Mouse (Mus musculus) embryo, embryonic 10 days (tissue): ENCODE measurements around the gene Cd180.
"Not testable (repeated sequence)": the region's sequence is repeated elsewhere in the genome, so short reads cannot be mapped to it uniquely, and the experiment has no call there.

Experiments
- DNase-seq: peaks from one replicate; pipeline ENCODE4 v3.0.0-alpha.2; 2015; ENCODE audit warnings: low spot score

Gene Cd180

DNA sequence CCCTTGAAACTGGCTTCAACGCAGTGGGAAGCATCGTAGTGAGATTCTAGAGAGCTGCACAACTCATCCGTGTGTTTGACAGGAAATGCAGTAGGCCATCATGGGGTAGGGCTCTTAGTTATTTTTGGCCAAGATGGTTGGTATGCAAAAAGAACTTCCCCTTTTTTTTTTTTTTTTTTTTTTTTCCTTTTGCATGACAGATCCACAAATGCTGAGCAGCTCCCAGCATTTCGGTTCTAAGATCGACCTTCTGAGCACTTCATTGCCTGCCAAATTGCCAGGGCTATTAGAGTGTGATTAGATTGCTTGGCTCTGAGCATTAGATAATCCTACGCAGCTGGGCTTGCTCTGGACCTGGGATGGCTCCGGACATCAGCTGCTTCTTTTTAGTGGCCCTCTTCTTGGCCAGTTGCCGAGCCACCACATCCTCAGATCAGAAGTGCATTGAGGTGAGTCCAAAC is at the start of gene Cd180:
Cd180 (plus strand) TSS at position 218 of the 461 bp plus-strand sequence.
- DNase-seq, result no peak

DNA sequence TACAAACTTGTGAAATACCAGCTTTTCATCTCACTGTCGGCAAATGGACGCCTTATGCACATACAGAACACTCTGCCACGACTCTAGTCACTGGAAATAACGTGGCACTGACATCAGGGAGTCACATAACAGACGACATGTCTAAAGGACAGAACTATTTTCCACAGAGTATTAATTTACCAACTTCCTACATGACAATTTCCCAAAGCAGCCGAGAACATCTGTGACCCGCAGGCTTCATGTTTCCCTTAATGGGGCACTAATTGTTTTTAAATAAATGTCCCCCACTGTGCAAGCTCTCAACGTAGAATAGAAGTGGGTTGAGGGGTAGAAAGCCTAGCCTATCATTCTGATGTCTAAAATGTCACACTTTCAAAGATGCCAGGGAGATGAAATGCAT is 49.0 kb upstream of the Cd180 start:
- peak; percentile 35 for DNase-seq

DNA sequence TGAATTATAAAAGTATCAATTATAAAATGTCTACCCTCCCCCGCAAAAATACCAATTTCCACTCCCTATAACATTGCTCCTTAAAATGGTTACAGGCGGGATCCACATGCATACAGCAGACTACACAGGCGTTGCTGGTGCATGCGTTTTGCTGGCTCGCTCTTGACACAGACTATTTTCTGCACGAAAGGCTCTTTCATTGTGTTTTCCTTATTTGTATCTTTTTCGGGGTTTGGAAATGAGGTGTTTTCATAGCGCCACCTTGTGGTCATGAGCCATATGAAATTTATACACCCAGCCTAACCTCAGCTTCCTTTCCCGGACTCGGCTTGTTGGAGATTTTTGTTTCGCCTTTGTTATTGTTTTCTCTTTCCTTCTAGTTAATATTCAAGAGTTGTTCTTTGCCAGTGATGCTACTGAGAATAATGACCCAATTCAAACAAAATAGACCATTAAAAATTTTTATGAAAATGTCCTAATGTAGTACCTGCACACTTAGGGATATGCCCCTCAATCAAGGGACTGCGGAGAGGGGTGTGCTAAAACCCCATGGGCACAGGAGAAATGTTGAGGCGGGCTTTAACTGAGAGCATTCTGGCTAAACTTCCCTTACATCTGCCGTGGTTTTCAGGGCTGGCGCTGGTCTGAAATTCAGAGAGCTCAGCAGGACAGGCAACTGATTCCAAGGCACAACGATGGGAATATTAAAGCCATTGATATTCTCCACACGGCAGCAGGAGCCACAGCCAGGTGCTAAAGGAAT is 48.4 kb upstream of the Cd180 start:
- peak; percentile 87 for DNase-seq

DNA sequence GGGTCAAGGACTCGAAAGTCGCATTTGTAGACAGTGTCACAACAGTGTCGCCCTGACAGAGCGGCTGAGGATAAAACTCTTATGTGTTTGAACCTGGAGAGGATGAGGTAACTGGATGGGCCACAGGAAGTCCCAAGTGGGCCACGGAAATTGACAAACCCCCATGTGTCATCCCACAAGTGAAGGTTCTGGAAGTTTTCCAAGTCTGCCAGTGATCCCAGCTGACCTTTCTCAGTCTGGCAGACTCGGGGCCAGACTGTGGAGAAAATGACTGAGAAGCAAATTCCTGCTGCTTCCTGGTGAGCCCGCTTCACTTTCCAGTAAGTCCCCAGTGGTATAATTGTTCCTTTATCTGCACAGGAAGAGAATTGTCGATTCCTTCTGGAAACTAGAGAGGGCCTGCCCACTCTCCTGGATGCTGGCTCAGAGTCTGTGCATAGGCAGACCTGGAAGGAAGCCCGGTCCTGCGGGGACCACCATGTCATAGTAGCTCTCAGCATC is 47.0 kb upstream of the Cd180 start:
- DNase-seq, result peak; percentile 35

DNA sequence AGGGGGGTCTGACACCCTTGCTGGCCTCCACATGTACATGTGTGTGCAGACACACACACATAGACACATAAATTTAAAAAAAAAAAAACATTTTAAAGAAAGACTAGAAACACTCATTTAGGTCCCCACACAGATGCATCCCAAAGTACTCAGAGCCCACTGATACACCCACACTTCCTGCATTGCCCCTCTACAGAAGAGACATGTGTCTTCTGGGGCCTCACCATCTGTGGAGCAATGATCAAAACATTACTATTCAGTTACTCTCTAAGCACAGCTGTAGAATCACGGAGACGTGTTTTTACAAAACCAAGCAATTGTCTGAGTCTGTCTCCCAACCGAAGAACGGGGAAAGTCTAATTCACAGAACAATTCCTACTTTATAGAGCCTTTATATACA is 45.8 kb upstream of the Cd180 start:
- no peak for DNase-seq

DNA sequence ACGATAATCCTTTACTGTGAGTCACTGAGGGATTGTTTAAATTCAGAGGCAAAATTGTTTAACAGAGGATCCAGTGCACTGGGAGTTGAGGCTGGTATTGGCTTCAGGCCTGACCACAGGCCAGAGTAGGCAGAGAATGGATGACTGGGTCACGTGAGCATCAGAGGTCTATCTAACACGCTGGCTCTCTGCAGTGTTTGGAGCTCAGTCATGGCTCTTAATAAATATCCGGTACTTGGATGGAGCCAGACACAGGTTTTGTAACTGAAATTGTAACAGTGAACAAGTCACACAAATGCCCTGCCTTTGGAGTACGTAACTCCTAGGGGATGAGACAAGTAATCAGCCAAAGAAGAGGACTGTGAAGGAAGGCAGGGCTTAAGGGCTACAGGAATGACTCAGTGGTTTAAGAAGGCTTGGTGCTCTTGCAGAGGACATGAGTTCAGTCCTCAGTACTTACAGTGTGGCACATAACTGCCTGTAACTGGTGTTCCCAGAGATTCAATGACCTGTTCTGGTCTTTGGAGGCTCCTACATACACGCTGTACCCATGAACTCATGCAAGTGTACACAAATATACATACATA is 41.0 kb upstream of the Cd180 start:
- no peak for DNase-seq

DNA sequence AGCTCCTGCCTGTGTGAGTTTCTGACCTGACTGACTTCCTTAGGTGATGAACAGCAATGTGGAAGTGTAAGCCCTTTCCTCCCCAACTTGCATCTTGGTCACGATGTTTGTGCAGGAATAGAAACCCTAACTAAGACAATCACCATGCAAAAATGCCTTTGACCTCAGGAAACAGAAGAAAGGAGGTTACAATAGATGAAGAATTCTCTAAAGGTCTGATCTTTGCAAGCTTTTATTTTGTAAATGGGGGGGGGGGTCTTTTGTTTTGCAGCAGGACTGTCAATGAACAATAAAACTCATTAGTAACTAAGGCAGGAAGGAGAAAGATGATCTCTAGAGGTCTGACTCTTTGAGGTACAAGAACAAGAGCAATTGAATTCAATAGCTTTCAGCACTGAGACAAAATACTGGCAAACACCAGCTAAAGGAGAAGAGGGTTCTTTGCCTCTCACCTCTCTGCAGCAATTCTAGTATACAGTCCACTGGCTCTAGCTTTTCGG is 38.2 kb upstream of the Cd180 start:
- DNase-seq, result no peak

DNA sequence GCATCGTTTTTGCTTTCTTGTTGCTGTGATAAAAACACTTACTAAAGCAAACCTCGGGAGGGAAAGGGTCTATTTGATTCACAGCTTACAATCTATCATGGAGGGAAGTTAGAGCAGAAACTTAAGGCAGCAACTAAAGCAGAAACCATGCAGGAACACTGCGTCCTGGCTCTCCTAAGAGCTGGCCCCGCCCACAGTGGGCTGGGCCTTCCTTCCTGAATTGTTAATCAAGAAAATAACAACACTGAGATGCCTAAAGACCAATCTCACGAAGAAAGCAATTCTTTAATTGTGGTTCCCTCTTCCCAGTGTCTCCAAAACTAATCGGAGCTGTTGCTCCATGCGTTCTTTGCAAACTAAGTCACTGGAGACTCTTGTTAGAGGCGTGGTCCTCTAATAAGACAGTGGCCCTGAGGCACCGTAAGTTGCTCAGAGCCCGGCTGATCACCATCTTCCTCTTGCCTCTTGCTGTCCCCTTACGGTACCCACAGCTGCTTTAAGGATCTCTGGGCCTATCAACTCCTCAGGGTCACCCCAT is 37.1 kb upstream of the Cd180 start:
- no peak for DNase-seq

DNA sequence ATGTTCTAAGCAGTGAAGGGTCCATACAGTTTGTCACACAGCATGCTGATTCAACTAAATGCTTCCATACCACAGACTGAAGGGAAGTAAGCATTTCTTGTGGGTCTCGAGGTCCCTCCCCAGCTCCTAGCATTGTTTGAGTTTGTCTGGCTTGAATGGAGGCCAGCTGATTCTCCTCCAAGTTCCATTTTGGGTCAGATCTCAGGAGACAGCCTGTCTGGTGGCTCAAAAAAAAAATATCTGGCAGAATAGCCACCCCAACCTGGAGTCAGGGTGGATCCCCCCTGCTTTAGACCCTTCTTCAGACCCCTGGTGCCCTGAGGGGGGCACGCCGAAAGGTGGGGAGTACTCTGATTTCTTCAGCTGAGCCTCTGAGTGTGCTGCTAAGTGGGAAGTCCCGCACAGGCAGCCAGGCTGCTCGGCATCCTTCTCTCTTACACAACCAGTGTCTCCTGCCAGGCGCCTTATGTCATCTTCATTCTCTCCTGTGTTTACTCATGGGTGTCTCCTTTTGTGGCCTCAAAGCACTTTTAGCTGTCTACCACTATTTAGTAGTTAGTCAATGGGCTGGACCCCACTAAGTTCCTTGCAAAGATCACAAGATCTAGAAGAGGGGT is 35.0 kb upstream of the Cd180 start:
- no peak for DNase-seq

DNA sequence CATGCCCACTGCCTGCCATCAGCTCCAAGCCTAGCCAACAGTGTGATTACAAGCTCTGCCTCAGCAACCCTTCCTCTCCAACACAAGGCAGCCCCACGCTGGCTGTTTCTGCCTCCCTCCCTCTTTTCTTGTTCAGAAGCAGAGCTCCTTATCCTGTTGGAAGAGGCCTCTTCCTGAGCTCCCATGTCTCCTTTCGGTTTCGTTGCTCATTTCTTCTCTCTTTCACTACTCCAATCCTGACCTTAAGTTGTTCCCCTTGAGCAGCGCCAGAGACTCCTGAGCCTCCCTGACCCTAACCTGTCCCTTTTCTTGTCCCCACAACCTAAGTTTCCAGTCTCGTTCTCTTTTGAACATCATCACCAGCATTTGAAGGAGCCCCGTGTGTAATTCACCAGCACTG is 29.3 kb upstream of the Cd180 start:
- no peak for DNase-seq

DNA sequence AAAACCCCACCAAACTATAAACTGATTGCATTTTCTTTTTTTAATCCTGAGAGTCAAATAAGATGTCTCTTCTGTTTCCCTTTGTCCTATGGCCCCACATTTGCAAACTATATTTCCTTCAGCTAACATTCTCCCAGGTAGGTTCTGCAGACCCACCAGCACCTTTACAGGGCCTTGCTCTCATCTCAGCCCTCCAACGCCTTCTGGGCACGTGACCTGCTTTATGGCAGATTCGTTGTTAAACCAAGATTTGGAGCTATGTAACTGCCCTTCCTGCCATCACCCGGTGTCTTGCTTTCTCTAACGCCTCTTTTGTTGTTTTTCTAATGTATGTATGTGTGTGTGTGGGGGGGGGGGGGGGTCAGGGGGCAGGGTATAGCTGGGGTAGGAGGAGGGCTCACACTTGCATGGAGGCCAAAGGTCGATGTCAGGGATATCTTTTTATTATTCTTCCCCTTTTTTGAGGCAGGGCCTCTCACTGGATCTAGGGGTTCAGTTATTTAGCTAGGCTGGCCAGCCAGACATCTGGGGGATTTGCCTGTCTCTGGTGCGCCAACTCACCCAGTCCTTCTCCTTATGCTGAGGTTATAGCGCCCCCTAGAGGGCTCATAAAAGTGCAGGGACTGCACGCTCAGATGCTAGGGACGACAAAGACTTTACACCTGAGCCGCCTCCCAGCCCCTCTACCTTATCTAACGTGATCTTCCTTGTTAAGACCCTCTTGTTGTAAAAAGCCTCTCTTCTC is 28.3 kb upstream of the Cd180 start:
- DNase-seq, result peak; percentile 63

DNA sequence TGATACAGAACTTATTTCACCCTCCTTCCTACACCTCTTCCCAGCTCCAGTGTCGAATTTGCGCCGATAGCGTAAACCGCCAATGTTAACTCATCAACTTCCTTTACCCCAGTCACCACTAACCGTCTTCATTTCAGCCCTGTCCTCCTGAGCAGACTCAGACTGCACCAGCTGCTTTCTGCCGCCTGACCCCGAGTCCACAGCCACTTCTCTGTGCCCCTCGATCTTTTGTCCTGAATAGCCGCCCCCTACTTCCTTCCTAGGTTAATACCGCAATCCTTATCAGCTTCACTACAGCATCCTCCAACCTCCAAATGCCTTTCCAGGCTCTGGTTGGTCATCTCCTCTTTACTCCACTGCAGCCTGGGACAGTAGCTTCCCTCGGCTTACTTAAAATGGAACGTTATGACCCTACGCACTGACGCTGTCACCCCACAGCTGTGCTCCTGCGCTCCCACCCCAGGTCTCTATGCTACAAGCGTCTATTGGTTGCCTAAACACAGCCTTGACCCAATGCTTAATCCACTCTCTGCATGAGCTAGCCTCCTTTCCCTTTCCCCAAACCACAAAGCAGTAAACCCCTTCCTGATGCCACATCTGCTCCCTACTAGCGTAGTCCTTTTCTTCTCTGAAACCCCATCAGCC is 27.6 kb upstream of the Cd180 start:
- no peak for DNase-seq

DNA sequence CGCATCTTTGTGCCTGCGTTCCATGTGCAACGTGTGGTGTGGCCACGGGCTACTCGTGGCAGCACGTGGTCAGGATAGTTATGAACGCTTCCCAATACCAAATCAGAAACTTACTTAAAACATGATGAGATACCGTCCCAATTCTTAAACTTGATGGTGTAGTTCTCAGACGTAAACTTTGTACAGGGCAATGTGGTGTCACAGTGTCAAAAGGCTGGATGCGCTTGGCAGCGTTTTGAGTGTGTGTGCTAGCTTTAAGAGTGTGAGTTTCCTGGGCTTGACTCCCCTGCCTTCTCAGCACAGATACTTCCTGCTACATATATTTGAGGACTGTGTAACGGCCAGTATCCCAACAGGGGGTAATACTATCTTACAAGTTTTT is 27.1 kb upstream of the Cd180 start:
- no peak for DNase-seq

DNA sequence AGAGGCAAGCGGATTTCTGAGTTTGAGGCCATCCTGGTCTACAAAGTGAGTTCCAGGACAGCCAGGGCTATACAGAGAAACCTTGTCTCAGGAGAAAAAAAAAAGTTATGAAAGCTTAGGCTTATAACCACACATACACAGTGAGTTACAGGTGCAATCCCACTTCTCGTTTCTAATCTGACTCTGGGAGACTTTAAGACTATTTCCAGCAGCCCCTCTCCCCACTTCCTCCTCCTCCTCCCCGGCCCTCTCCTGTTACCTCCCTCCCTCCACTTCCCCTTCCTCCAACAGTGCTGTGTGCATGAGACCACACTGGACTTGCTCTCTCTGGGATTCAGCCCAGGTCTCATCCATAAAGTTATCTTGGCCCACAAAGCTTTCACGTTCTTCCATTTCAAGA is 26.6 kb upstream of the Cd180 start:
- no peak for DNase-seq

DNA sequence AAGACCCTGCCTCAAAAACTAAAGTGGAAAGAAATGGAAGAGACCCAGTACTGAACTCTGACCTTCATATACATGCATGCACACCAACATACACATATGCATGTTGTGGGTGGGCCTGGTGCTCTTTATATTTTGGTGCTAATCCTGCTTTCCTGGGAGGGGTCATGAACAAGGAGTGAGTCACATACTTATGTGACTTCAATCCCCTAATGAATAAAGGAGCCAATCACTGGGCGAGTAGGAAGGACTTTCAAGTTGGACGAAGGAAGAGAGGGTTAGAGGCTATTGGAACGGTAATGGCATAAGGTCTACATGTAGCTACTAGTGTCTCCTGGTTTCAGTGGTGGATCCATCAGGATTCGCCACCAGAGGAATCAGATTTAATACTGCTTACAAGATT is 26.0 kb upstream of the Cd180 start:
- no peak for DNase-seq

DNA sequence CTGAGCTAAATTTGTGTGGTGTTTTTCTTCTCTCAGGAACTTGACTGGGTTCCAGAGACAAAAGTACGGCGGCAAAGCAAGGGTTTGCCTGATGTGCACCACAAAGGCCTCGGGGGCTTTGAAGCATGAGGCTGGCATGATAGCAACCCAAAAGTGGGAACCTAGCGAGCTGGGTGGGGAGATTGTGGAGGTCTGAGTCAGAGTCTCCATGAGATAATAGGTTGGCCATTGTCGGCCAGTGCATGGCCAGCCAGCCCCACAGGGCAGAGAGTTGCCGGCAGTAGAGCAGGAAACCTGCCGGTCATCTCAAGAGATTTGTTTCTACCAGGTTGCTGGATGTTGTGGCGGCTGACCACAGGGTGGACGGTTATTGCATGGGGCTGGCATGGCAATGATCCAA is 25.5 kb upstream of the Cd180 start:
- DNase-seq, result no peak

DNA sequence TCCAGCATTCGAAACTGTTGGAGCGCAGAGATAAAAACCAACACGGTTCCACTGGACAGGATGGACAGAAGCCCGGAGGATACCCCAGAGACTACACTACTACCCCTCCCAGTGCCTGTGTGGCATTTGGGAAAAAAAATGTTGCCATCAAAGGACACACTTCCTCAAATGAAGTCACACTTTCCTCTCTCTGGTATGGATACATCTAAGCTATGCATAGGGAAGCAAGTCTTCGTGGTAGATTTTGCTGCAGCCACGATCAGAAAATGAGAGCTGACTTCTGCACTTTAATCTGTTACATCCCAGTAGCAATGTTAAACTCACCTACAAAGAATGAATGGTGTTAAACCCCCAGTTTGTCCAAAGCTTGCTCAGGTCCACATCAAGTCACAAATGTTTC is 24.4 kb upstream of the Cd180 start:
- no peak for DNase-seq

DNA sequence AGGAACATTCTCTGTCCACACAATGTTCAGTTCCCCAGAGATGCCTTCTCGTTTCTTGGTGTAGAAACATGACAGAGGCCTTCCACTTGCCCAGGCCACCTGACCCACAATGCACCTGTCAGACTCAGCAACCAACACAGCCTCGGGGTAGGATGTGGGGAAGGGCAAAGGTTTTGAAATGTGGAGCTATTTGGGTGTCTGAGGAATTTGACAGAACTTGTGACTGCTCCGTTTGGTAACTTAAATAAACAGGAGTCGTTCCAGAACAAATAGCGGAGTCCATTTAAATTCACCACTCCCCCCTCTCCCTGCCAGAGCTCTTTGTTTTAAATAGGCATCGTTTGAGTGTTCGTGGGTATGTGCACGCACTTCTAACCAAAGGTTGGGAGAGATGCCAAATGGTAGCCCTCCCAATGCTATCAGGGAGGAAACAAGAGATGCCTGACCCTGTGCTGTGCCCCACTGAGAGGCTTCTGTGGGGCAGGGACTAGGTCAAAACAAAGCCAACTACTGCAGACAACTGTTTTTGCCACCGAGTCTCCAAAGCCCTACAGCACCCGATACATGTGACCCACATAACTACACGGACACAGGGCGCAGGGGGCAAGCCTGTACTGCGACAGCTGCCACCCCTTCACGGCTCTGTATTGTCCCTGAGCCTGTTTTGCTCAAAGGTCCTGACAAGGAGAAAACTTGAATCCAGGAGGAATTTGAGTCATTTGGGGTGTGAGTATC is 23.7 kb upstream of the Cd180 start:
- no peak for DNase-seq

DNA sequence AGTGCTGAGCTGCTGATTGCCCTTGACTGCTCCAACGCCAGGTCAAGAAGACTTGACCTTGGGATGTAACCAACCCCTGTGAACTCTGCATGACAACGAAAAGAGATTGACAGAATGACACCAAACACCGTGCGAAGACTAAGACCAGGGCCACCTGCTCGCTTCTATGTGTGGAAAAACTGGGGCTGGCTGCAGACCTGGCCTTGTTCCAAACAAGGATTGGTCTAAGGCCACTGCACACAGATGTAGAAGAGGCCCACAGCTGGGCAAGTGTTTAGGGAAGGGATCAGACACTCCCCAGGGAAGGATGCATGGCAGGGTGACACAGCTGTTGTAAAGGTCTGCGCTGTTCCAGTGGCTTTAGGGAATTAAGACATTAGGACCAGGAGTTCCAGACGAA is 22.9 kb upstream of the Cd180 start:
- no peak for DNase-seq

DNA sequence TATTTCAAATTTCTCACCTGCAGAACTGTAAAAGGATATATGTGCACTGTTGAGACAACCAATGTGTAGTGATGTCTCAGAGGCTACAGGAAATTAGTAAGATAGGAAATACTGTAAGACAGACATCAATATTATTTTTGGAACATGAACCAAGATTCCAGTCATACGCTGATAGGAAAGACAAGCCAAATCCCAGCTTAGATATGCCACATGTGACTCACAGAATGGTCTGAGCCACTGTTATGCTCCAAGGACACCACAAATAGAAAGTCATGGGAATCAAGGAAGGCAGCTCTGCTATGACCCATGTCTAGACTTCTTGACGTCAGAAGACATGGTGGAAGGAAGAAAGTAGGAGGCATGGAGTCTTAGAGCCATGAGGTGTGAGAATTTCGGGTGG is 19.3 kb upstream of the Cd180 start:
- DNase-seq, result no peak

DNA sequence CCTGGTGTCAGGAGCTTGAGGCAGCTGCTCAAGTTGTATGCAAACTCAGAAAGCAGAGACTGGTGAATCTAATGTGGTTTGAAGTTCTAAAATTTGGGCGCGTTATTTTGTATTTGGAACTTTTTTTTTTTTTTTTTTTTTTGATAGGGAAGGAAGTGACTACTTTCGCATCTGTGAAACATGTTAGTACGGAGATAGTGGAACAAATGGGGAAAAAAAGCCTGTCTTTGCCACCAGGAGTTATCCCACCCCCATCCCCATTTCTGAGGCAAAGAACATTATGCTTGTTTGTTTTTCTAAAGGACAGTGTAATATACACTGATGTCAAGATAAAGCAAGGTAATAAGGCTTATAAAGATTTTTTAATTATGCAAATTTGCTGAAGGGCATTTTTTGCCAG is 15.8 kb upstream of the Cd180 start:
- DNase-seq, result not testable (repeated sequence)
